Mouse (Mus musculus) embryonic facial prominence, embryonic 10.5 days (tissue): ENCODE measurements around the gene 2010109A12Rik. TPM values are rescaled to one million over a fixed set of nuclear protein-coding genes. Genes with fewer than 3 reads are reported as not detected.

ENCODE experiments used
- DNase-seq: peaks from one replicate; pipeline ENCODE4 v3.0.0-alpha.2; 2017; ENCODE audit warnings: low spot score
- H3K27ac ChIP-seq: fragments of 300-500 bp; sonication (generic); replicated peaks from 2 replicates; pipeline ENCODE4 v1.5.1; 2016; ENCODE audit warnings: mild to moderate bottlenecking
- H3K27me3 ChIP-seq: fragments of 300-500 bp; sonication (generic); replicated peaks from 2 replicates; pipeline ENCODE4 v1.6.1; 2016; ENCODE audit warnings: low read depth, mild to moderate bottlenecking; ENCODE audit not compliant: poor library complexity, severe bottlenecking
- H3K36me3 ChIP-seq: fragments of 300-500 bp; sonication (generic); replicated peaks from 2 replicates; pipeline ENCODE4 v1.6.1; 2016; ENCODE audit warnings: mild to moderate bottlenecking, moderate library complexity
- H3K4me1 ChIP-seq: fragments of 300-500 bp; sonication (generic); 2 replicates; pipeline ENCODE4 v1.6.1; 2016
- H3K4me3 ChIP-seq: fragments of 300-500 bp; sonication (generic); 2 replicates; pipeline ENCODE4 v1.5.1; 2016; ENCODE audit warnings: mild to moderate bottlenecking, moderate library complexity
- H3K9me3 ChIP-seq: fragments of 300-500 bp; sonication (generic); 2 replicates; pipeline ENCODE4 v1.6.1; 2016; ENCODE audit warnings: mild to moderate bottlenecking
- WGBS: fragments of 180-500 bp; shearing (Covaris S2); methylation state at CpG from one replicate; pipeline ENCODE4 v1.1.7; 2016; 5-methylcytosine and 5-hydroxymethylcytosine counted together
- polyA plus RNA-seq: library from polyadenylated mRNA; unstranded; fragments of >200 nt; fragmentation: Nextera tagmentation; extraction: Ambion mirVana; gene quantifications from 2 replicates; pipeline ENCODE4 v1.2.1, GENCODE M21; 2016

2010109A12Rik gene
- 1.3 and 1.8 TPM in 2 replicates for polyA plus RNA-seq

- Histone ChIP-seq H3K27ac (peak within 1 kb of the TSS; percentile 98), H3K9me3 (no peaks in the 10 kb centered on the region), H3K4me1 (peaks cover 31% of the 10 kb centered on the region), H3K27me3 (no peaks in the 10 kb centered on the region), H3K4me3 (peak within 1 kb of the TSS; percentile 95), H3K36me3 (peaks cover 10% of the 10 kb centered on the region)
- under 1% methylated on average over 79 of the region's 79 CpGs for WGBS
- DNase-seq: peak; percentile 95
These were observed at the start of gene 2010109A12Rik, which contains the start of gene Ccni for GRCm38 (mm10) chr5:93206109-93207005. 2010109A12Rik (plus strand) TSS chr5:93206518. Ccni (minus strand) TSS chr5:93206495.

GRCm38 (mm10) chr5:93163541-93163940, 42.8 kb upstream of the 2010109A12Rik start:
- DNase-seq: peak; percentile 36
- Histone ChIP-seq H3K36me3 (peaks cover 100% of the 10 kb centered on the region), H3K4me1 (peaks cover 8% of the 10 kb centered on the region), H3K27ac (no peak overlapping the region), H3K4me3 (no peak overlapping the region), H3K9me3 (no peaks in the 10 kb centered on the region), H3K27me3 (no peaks in the 10 kb centered on the region)
- WGBS: 83% methylated on average over 3 of the region's 3 CpGs

- 95% methylated on average over 11 of the region's 11 CpGs for WGBS
- Histone ChIP-seq H3K9me3 (no peaks in the 10 kb centered on the region), H3K36me3 (peaks cover 97% of the 10 kb centered on the region)
These were observed 38.3 kb upstream of the 2010109A12Rik start for GRCm38 (mm10) chr5:93167919-93168516.

GRCm38 (mm10) chr5:93168654-93169053, 37.7 kb upstream of the 2010109A12Rik start:
- DNase-seq: peak; percentile 33
- WGBS: 64% methylated on average over 6 of the region's 6 CpGs
- peak overlapping the region; percentile 63 for H3K27ac ChIP-seq
- H3K36me3 ChIP-seq: peaks cover 97% of the 10 kb centered on the region
- H3K9me3 ChIP-seq: no peaks in the 10 kb centered on the region
- H3K4me3 ChIP-seq: no peak overlapping the region
- peaks cover 12% of the 10 kb centered on the region for H3K4me1 ChIP-seq
- H3K27me3 ChIP-seq: no peaks in the 10 kb centered on the region

More at GRCm38 (mm10) chr5:93167919-93168516, 38.3 kb upstream of the 2010109A12Rik start:
- no peak for DNase-seq
- H3K27ac ChIP-seq: peak overlapping the region; percentile 63
- H3K4me1 ChIP-seq: peaks cover 12% of the 10 kb centered on the region
- H3K4me3 ChIP-seq: no peak overlapping the region
- no peaks in the 10 kb centered on the region for H3K27me3 ChIP-seq

GRCm38 (mm10) chr5:93171420-93171819, 34.9 kb upstream of the 2010109A12Rik start:
- Histone ChIP-seq H3K4me3 (no peak overlapping the region), H3K27me3 (no peaks in the 10 kb centered on the region), H3K4me1 (peaks cover 12% of the 10 kb centered on the region), H3K9me3 (no peaks in the 10 kb centered on the region), H3K27ac (no peak overlapping the region), H3K36me3 (peaks cover 94% of the 10 kb centered on the region)
- no peak for DNase-seq
- 96% methylated on average over 15 of the region's 15 CpGs for WGBS

- H3K4me1 ChIP-seq: peaks cover 12% of the 10 kb centered on the region
- no peak overlapping the region for H3K27ac ChIP-seq
- no peaks in the 10 kb centered on the region for H3K9me3 ChIP-seq
- DNase-seq: no peak
- peaks cover 93% of the 10 kb centered on the region for H3K36me3 ChIP-seq
- WGBS: 87% methylated on average over 6 of the region's 6 CpGs
- H3K4me3 ChIP-seq: no peak overlapping the region
- no peaks in the 10 kb centered on the region for H3K27me3 ChIP-seq
These were observed 33.8 kb upstream of the 2010109A12Rik start for GRCm38 (mm10) chr5:93172536-93172935.

- Histone ChIP-seq H3K4me1 (no peaks in the 10 kb centered on the region), H3K9me3 (no peaks in the 10 kb centered on the region), H3K27ac (no peak overlapping the region), H3K36me3 (peaks cover 93% of the 10 kb centered on the region), H3K27me3 (no peaks in the 10 kb centered on the region), H3K4me3 (no peak overlapping the region)
- DNase-seq: no peak
- 93% methylated on average over 6 of the region's 6 CpGs for WGBS
These were observed 31.6 kb upstream of the 2010109A12Rik start for GRCm38 (mm10) chr5:93174675-93175074.

GRCm38 (mm10) chr5:93178616-93179015, 27.7 kb upstream of the 2010109A12Rik start:
- no peak for DNase-seq
- Histone ChIP-seq H3K4me3 (no peak overlapping the region), H3K36me3 (peaks cover 88% of the 10 kb centered on the region), H3K4me1 (no peaks in the 10 kb centered on the region), H3K9me3 (no peaks in the 10 kb centered on the region), H3K27ac (no peak overlapping the region), H3K27me3 (no peaks in the 10 kb centered on the region)
- WGBS: 84% methylated on average over 6 of the region's 6 CpGs

GRCm38 (mm10) chr5:93180252-93180651, 26.1 kb upstream of the 2010109A12Rik start:
- Histone ChIP-seq H3K4me3 (no peak overlapping the region), H3K27ac (no peak overlapping the region), H3K36me3 (peaks cover 89% of the 10 kb centered on the region), H3K27me3 (no peaks in the 10 kb centered on the region), H3K9me3 (no peaks in the 10 kb centered on the region), H3K4me1 (no peaks in the 10 kb centered on the region)
- 88% methylated on average over 2 of the region's 2 CpGs for WGBS
- DNase-seq: no peak

GRCm38 (mm10) chr5:93183311-93183710, 23.0 kb upstream of the 2010109A12Rik start:
- Histone ChIP-seq H3K9me3 (no peaks in the 10 kb centered on the region), H3K4me3 (no peak overlapping the region), H3K36me3 (peaks cover 92% of the 10 kb centered on the region), H3K4me1 (no peaks in the 10 kb centered on the region), H3K27me3 (no peaks in the 10 kb centered on the region), H3K27ac (no peak overlapping the region)
- no peak for DNase-seq
- 79% methylated on average over 6 of the region's 6 CpGs for WGBS

GRCm38 (mm10) chr5:93184548-93184947, 21.8 kb upstream of the 2010109A12Rik start:
- Histone ChIP-seq H3K36me3 (peaks cover 92% of the 10 kb centered on the region), H3K9me3 (no peaks in the 10 kb centered on the region), H3K4me3 (no peak overlapping the region), H3K27ac (no peak overlapping the region), H3K4me1 (no peaks in the 10 kb centered on the region), H3K27me3 (no peaks in the 10 kb centered on the region)
- 90% methylated on average over 6 of the region's 6 CpGs for WGBS
- no peak for DNase-seq

GRCm38 (mm10) chr5:93189607-93190006, 16.7 kb upstream of the 2010109A12Rik start:
- H3K36me3 ChIP-seq: peaks cover 95% of the 10 kb centered on the region
- H3K4me3 ChIP-seq: no peak overlapping the region
- no peaks in the 10 kb centered on the region for H3K9me3 ChIP-seq
- 74% methylated on average over 3 of the region's 3 CpGs for WGBS
- H3K27me3 ChIP-seq: no peaks in the 10 kb centered on the region
- no peak for DNase-seq
- H3K4me1 ChIP-seq: no peaks in the 10 kb centered on the region
- H3K27ac ChIP-seq: no peak overlapping the region
